Mouse (Mus musculus) liver, embryonic 11.5 days (tissue): ENCODE measurements around the gene Atp1b1. TPM values are rescaled to one million over a fixed set of nuclear protein-coding genes. Genes with fewer than 3 reads are reported as not detected.

ENCODE experiments used
- ATAC-seq: fragments of 200-750 bp; cut with Nextera tagmentation; replicated peaks from 2 replicates; pipeline ENCODE4 v1.8.0; 2017; ENCODE audit warnings: moderate number of reproducible peaks, mild to moderate bottlenecking, moderate TSS enrichment, moderate library complexity; ENCODE audit not compliant: low FRiP score
- DNase-seq: peaks from one replicate; pipeline ENCODE4 v3.0.0-alpha.2; 2017; ENCODE audit warnings: low spot score
- H3K27ac ChIP-seq: fragments of 300-500 bp; sonication (generic); 2 replicates; pipeline ENCODE4 v1.5.1; 2014; ENCODE audit warnings: mild to moderate bottlenecking, low read depth, low read length, control low read depth
- H3K27me3 ChIP-seq: fragments of 300-500 bp; sonication (generic); replicated peaks from 2 replicates; pipeline ENCODE4 v1.6.1; 2014; ENCODE audit warnings: low read length, mixed read lengths; ENCODE audit not compliant: control insufficient read depth, insufficient read depth
- H3K36me3 ChIP-seq: fragments of 300-500 bp; sonication (generic); 2 replicates; pipeline ENCODE4 v1.6.1; 2014; ENCODE audit warnings: mild to moderate bottlenecking, low read length, moderate library complexity, mixed read lengths; ENCODE audit not compliant: control insufficient read depth, insufficient read depth
- H3K4me1 ChIP-seq: fragments of 300-500 bp; sonication (generic); replicated peaks from 2 replicates; pipeline ENCODE4 v1.6.1; 2014; ENCODE audit warnings: low read length, mixed read lengths; ENCODE audit not compliant: control insufficient read depth, insufficient read depth
- H3K4me2 ChIP-seq: fragments of 300-500 bp; sonication (generic); 2 replicates; pipeline ENCODE4 v1.6.1; 2014; ENCODE audit warnings: mild to moderate bottlenecking, control low read depth, moderate library complexity
- H3K4me3 ChIP-seq: fragments of 300-500 bp; sonication (generic); 2 replicates; pipeline ENCODE4 v1.5.1; 2014; ENCODE audit warnings: low read depth, low read length, control low read depth
- H3K9ac ChIP-seq: fragments of 300-500 bp; sonication (generic); 2 replicates; pipeline ENCODE4 v1.6.1; 2014; ENCODE audit warnings: low read depth, low read length, control low read depth
- H3K9me3 ChIP-seq: fragments of 300-500 bp; sonication (generic); 2 replicates; pipeline ENCODE4 v1.6.1; 2016; ENCODE audit warnings: low read length, inconsistent platforms, mixed read lengths; ENCODE audit not compliant: control insufficient read depth
- WGBS: fragments of 180-500 bp; shearing (Covaris S2); extraction: QIAGEN DNeasy Blood & Tissue Kit; methylation state at CpG from one replicate; pipeline ENCODE4 v1.1.7; 2014; 5-methylcytosine and 5-hydroxymethylcytosine counted together
- polyA plus RNA-seq: library from polyadenylated mRNA; unstranded; fragments of >200 nt; fragmentation: Nextera tagmentation; extraction: Ambion mirVana; gene quantifications from 2 replicates; pipeline ENCODE4 v1.2.1, GENCODE M21; 2014

Atp1b1 gene
- polyA plus RNA-seq, 1 experiment from 2014 or later: 18.6 TPM

DNA sequence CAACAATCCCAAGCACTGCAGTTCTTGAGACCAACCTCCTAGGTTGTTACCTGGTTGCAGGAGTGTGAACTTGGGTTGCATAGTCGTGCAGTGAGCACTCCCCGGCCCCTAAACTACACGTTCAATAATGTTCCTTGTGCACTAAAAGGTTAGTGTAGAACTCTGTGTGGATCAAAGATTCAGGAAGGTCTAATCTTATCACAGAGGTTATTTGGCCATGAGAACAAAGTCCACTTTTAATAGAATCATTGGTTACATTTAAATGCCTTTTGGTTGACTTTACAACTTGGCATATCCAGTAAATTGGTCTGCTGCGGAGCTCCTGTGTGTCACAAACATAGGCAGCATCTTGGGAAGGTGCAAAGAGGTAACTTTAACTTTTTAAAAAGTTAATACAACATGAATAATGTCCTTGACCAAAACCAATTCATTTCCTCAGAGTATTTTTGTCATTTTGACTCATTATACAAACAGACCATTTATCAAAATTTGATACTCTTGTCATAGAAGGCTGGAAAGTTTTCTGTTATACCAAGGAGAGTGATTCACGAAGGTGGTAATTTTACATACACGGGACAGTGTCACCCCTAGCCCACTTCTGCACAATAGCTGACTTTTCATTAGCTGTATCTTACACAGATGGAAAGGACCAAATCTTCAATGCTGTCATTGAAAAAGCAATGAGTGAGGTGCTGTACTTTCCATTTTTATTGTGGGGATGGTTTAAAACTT, 37.4 kb downstream of the Atp1b1 start:
- no peak overlapping the region for H3K4me2 ChIP-seq
- no peak overlapping the region for H3K27ac ChIP-seq
- no peaks in the 10 kb centered on the region for H3K36me3 ChIP-seq
- no peaks in the 10 kb centered on the region for H3K9me3 ChIP-seq
- ATAC-seq (no peak), DNase-seq (no peak)
- no peaks in the 10 kb centered on the region for H3K27me3 ChIP-seq
- H3K4me1 ChIP-seq: no peaks in the 10 kb centered on the region
- H3K9ac ChIP-seq: no peak overlapping the region
- WGBS: 72% methylated on average over 6 of the region's 6 CpGs
- no peak overlapping the region for H3K4me3 ChIP-seq

DNA sequence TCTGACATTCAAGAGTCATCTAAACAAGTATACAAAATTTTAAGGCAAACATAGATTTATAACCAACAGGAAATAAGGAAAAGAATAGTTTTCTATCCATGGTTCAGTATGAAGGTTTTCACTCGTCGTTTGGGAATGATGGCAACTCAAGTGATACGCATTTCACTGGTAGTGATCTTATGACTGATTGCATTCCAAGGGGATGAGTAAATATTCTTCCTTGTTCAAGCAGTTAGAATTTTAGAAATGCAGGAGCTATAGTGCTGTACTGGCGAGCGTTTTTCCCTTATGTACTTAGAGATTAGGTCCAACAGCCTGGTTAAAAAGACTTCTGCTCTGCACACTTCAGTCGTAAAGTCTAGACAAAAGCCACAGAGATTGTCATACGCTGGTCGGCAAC, 38.8 kb downstream of the Atp1b1 start:
- Histone ChIP-seq H3K4me3 (no peak overlapping the region), H3K36me3 (no peaks in the 10 kb centered on the region), H3K4me1 (no peaks in the 10 kb centered on the region), H3K27ac (no peak overlapping the region), H3K4me2 (no peak overlapping the region), H3K9me3 (no peaks in the 10 kb centered on the region), H3K27me3 (no peaks in the 10 kb centered on the region), H3K9ac (no peak overlapping the region)
- WGBS: 80% methylated on average over 8 of the region's 8 CpGs
- no peak for DNase-seq
- ATAC-seq: no peak

DNA sequence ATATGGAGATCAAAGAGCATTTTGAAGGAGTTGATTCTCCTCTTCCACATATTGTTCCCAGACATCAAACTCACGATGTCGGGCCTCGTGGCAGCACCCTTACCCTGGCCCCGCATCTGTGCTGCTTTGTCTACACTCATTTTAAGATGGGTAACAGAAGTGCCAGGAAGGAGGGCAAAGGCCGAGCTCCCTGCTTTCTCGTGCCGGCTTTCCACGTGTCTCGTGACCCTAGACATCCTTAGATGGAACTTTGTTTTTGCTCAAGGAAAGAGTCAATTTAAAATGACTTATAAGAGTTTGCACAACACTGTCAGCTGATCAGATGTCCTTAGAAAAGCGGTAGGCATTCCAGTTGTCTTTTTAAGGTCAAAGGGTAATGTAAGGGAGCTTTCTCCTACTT, 39.8 kb downstream of the Atp1b1 start:
- Histone ChIP-seq H3K27ac (no peak overlapping the region), H3K36me3 (no peaks in the 10 kb centered on the region), H3K4me3 (no peak overlapping the region), H3K4me1 (no peaks in the 10 kb centered on the region), H3K9me3 (no peaks in the 10 kb centered on the region), H3K9ac (no peak overlapping the region), H3K27me3 (no peaks in the 10 kb centered on the region), H3K4me2 (no peak overlapping the region)
- no peak for DNase-seq
- ATAC-seq: no peak
- WGBS: 83% methylated on average over 10 of the region's 10 CpGs

DNA sequence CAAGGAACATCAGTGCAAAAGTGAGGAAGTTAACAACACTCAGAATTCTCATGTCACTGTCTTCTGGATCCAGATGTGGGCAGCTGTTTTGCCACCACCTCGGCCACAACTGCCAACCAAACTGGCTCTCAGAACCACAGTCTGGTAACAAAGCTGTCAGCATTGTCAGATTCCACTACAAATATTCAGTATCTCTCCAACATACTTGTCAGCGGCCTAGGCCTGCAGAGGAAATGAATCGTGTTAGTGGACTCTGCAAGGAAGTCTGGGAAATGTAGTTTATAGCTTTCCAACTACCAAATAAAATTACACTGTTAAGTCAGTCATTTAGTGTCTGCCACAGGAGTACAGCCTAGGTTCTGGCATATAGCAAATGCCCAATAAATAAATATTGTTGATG, 40.6 kb downstream of the Atp1b1 start:
- Histone ChIP-seq H3K4me2 (no peak overlapping the region), H3K9ac (no peak overlapping the region), H3K27ac (no peak overlapping the region), H3K4me3 (no peak overlapping the region), H3K4me1 (no peaks in the 10 kb centered on the region), H3K27me3 (no peaks in the 10 kb centered on the region), H3K36me3 (no peaks in the 10 kb centered on the region), H3K9me3 (no peaks in the 10 kb centered on the region)
- ATAC-seq: no peak
- no peak for DNase-seq
- WGBS: 75% methylated on average over 3 of the region's 3 CpGs

DNA sequence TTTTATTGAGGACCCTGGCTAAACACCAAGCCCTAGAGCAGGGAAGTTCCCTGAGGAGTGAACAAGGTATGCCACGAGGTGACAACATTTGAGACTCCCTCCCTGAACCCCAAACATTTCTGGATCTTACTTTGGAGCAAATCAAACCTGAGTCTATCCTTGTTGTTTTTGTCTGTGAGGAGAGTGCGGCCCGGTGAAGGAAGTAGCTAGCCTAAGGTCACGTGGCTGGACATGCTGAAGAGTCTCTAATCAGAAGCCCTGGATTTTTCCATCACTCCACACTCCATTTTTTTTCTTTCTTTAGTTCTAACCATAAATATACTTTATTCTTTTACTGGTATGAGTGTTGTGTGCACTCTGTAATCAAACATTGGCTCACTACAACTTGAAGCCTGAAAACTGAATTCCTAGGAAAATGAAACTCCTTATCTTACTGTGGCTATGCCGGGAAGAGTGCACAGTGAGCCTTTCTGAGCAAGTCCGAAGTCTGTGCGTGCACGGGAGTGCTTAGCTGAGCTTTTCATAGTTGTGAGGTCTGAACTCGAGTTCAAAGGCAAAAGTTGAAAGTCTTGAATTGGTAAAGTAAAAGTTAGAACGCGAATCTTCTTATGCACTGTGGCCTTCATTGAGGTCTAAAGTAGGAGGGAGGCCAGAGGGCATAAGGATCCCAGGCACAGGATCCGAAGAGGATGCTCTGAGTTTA, 41.3 kb downstream of the Atp1b1 start:
- H3K4me3 ChIP-seq: no peak overlapping the region
- no peaks in the 10 kb centered on the region for H3K4me1 ChIP-seq
- no peaks in the 10 kb centered on the region for H3K36me3 ChIP-seq
- no peaks in the 10 kb centered on the region for H3K27me3 ChIP-seq
- no peak for DNase-seq
- H3K9me3 ChIP-seq: no peaks in the 10 kb centered on the region
- no peak overlapping the region for H3K9ac ChIP-seq
- 0 out of 2 replicates have a peak overlapping the region, but pooled peaks have one; percentile 15 for H3K27ac ChIP-seq
- H3K4me2 ChIP-seq: no peak overlapping the region
- ATAC-seq: no peak
- WGBS: 82% methylated on average over 12 of the region's 12 CpGs

DNA sequence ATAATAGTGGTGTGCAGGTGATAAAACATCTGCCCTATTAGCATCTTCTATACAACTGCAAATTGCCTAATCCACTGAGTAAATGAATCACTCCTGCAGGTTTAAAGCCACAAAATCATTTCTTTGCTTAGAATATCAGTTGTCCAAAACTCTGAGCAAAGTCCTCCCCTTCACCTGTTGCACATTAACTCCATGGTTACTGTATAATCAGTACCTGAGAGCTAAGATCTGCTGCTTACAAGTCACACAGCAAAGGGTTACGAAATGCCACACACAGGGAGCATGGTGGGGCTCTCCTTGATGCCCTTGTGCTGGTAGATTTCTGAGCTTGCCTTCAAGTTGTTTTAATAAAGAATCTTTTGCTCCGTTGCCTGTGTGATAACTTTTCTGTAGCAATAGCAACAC, 42.8 kb downstream of the Atp1b1 start:
- H3K27ac ChIP-seq: peak overlapping the region; percentile 63
- H3K4me3 ChIP-seq: no peak overlapping the region
- H3K9me3 ChIP-seq: no peaks in the 10 kb centered on the region
- DNase-seq (no peak), ATAC-seq (peak; percentile 70)
- H3K9ac ChIP-seq: no peak overlapping the region
- H3K27me3 ChIP-seq: no peaks in the 10 kb centered on the region
- H3K4me2 ChIP-seq: no peak overlapping the region
- no peaks in the 10 kb centered on the region for H3K4me1 ChIP-seq
- 75% methylated on average over 2 of the region's 2 CpGs for WGBS
- H3K36me3 ChIP-seq: no peaks in the 10 kb centered on the region

DNA sequence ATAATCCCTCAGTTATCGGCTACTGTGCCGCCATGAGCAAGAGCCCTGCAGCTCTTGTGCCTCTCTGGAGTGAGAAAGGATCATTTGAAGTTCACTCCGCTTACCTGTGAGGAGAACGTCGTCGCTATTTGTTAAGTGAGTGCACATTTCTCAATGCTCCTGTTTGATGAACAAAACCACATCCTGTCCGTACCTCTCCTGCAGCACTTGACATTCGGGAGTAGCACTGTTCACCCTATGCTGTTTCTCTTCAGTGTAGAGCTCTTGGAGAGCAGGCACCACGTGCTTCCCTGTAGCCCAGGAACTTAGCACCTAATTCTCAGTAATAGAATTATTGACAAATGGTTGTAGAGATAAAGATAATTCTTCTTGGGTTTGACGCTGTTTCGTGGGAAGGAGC, 44.5 kb downstream of the Atp1b1 start:
- no peak for DNase-seq
- no peak overlapping the region for H3K27ac ChIP-seq
- 77% methylated on average over 11 of the region's 11 CpGs for WGBS

DNA sequence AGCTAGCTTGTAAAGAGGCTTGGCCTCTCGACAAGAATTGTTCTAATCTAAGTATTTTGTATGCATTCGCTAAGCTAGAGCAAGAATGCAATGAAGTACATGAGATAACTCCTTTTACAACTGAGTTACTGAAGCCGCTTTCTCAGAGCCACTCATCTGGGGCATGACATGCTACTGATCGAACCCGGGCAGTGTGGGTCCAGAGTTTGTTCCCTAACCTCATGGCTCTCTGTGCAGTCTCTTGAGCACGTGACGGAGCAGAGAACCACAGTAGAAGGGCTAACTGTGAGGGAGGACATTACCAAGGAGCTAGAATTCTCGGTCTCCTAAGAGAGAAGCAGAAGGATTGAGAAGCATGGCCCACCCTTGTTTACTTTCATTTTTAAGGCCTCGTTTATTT, 45.2 kb downstream of the Atp1b1 start:
- H3K4me3 ChIP-seq: no peak overlapping the region
- H3K9me3 ChIP-seq: no peaks in the 10 kb centered on the region
- no peaks in the 10 kb centered on the region for H3K4me1 ChIP-seq
- H3K4me2 ChIP-seq: no peak overlapping the region
- no peaks in the 10 kb centered on the region for H3K27me3 ChIP-seq
- WGBS: 92% methylated on average over 9 of the region's 9 CpGs
- H3K36me3 ChIP-seq: no peaks in the 10 kb centered on the region
- no peak for DNase-seq
- no peak overlapping the region for H3K27ac ChIP-seq
- H3K9ac ChIP-seq: no peak overlapping the region
- ATAC-seq: no peak

More for the DNA sequence above, 44.5 kb downstream of the Atp1b1 start:
- H3K4me1 ChIP-seq: no peaks in the 10 kb centered on the region
- H3K9me3 ChIP-seq: no peaks in the 10 kb centered on the region
- no peak overlapping the region for H3K9ac ChIP-seq
- H3K27me3 ChIP-seq: no peaks in the 10 kb centered on the region
- no peak overlapping the region for H3K4me3 ChIP-seq
- H3K36me3 ChIP-seq: no peaks in the 10 kb centered on the region
- no peak for ATAC-seq
- H3K4me2 ChIP-seq: no peak overlapping the region

DNA sequence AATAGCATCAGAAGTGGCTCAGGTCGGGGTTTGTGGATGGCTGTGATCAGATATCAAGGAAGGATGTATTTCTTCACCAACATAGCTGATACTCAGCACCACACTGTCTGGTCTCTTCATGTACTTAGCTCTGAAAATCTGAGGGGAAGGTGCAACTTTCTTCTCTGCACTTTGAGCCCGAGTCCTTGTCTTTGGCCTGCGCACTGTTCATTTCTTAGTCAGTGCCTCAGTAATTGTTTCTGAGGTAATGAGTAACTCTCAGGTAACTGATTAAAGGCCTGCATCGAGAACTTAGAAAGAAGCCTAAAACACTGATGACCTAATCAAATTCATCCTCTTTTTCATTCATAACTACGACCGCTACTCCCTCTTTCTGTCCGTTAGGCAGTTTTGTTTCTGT, 46.8 kb downstream of the Atp1b1 start:
- H3K9ac ChIP-seq: no peak overlapping the region
- no peak for DNase-seq
- H3K4me1 ChIP-seq: no peaks in the 10 kb centered on the region
- no peak overlapping the region for H3K27ac ChIP-seq
- H3K9me3 ChIP-seq: no peaks in the 10 kb centered on the region
- 81% methylated on average over 7 of the region's 7 CpGs for WGBS
- no peak for ATAC-seq
- H3K27me3 ChIP-seq: no peaks in the 10 kb centered on the region
- H3K4me3 ChIP-seq: no peak overlapping the region
- no peak overlapping the region for H3K4me2 ChIP-seq
- H3K36me3 ChIP-seq: no peaks in the 10 kb centered on the region
